8 mouse cellular contexts compared by ENCODE assay signal in the genomic region with DNA sequence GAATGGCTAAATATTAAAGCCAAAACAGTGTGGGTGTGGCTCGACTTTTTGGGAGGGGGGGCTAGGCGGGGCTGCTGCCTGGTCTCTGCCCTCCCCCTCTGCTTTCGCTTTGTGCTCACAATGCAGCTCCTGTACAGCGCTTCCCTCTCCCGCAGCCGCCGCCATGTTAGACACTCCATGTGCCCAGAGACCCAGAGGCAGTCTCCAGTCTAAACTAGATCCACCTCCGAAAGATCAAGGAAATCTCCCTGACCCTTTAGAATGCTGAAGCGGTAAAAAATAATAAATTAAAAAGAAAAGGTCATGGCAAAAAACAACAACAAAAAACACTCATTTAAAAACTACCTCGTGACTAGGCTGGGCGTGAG. TPM values are rescaled to one million over a fixed set of nuclear protein-coding genes. Genes with fewer than 3 reads are reported as not detected.
A peak's percentile ranks its signal among the peaks of the same experiment; 100 is the strongest.
DNase-seq lines count a peak whose midpoint lies in the region; ATAC-seq and TF ChIP-seq lines count a peak whose summit lies in the region.

No protein-coding gene starts in this region.

- 0% methylated on average over 11 of the region's 11 CpGs for WGBS in kidney, embryonic 14.5 days
- WGBS in limb, embryonic 15.5 days = under 1% methylated on average over 11 of the region's 11 CpGs
- 0% methylated on average over 11 of the region's 11 CpGs for WGBS in midbrain, postnatal 0 days

- H3K4me3 ChIP-seq in embryonic fibroblast, embryonic 13.5 days (ENCODE audit: insufficient read depth, low read length) = peak overlapping the region; percentile 72
- peak overlapping the region; percentile 98 for H3K4me3 ChIP-seq in kidney, embryonic 14.5 days (ENCODE audit: low read length)
- H3K4me3 ChIP-seq in limb, embryonic 15.5 days = peak overlapping the region; percentile 88
- peak overlapping the region; percentile 60 for H3K4me3 ChIP-seq in midbrain, postnatal 0 days (ENCODE audit: low read depth, low read length)

- no peaks in the 10 kb centered on the region for H3K27me3 ChIP-seq in kidney, embryonic 14.5 days (ENCODE audit: control insufficient read depth, insufficient read depth, low read length)
- no peaks in the 10 kb centered on the region for H3K27me3 ChIP-seq in limb, embryonic 15.5 days
- no peaks in the 10 kb centered on the region for H3K27me3 ChIP-seq in midbrain, postnatal 0 days (ENCODE audit: insufficient read depth, low read length)

- peak overlapping the region; percentile 99 for H3K9ac ChIP-seq in kidney, embryonic 14.5 days (ENCODE audit: low read depth, low read length)
- H3K9ac ChIP-seq in limb, embryonic 15.5 days = peak overlapping the region; percentile 97
- peak overlapping the region; percentile 77 for H3K9ac ChIP-seq in midbrain, postnatal 0 days (replicated peaks; ENCODE audit: low read length, poor library complexity, severe bottlenecking)

- H3K27ac ChIP-seq in embryonic fibroblast, embryonic 13.5 days (ENCODE audit: insufficient read depth, low read length) = peak overlapping the region; percentile 97
- peak overlapping the region; percentile 99 for H3K27ac ChIP-seq in kidney, embryonic 14.5 days (ENCODE audit: low read depth, low read length)
- peak overlapping the region; percentile 100 for H3K27ac ChIP-seq in limb, embryonic 15.5 days
- peak overlapping the region; percentile 99 for H3K27ac ChIP-seq in midbrain, postnatal 0 days (ENCODE audit: low read depth, low read length)

- DNase-seq in A20 (ENCODE audit: low read depth, low spot score) = peak; percentile 90
- peak; percentile 51 to 72 for DNase-seq in adrenal gland, postnatal 4 days (ENCODE audit: low spot score in 2 of 2)
- DNase-seq in heart, adult 9 months (ENCODE audit: low spot score in 2 of 2) = peak; percentile 76 to 78
- peak; percentile 84 for DNase-seq in midbrain, postnatal 0 days (ENCODE audit: low spot score)
- peak; percentile 59 to 62 for DNase-seq in spleen, postnatal 14 days (ENCODE audit: low spot score in 2 of 2)

- TF ChIP-seq POLR2A in embryonic fibroblast, embryonic 13.5 days (IDR thresholded peaks at IDR 0.05; ENCODE audit: low read depth, low read length) = peak; percentile 85

- no peaks in the 10 kb centered on the region for H3K9me3 ChIP-seq in kidney, embryonic 14.5 days (ENCODE audit: control insufficient read depth, low read length)
- H3K9me3 ChIP-seq in limb, embryonic 15.5 days = no peaks in the 10 kb centered on the region
- no peaks in the 10 kb centered on the region for H3K9me3 ChIP-seq in midbrain, postnatal 0 days (ENCODE audit: low read length)

- no peaks in the 10 kb centered on the region for H3K4me1 ChIP-seq in embryonic fibroblast, embryonic 13.5 days (ENCODE audit: control insufficient read depth, insufficient read depth, low read length)
- H3K4me1 ChIP-seq in kidney, embryonic 14.5 days (ENCODE audit: control insufficient read depth, insufficient read depth, low read length) = peaks cover 6% of the 10 kb centered on the region; the same call in 1 of the 2 replicates
- H3K4me1 ChIP-seq in limb, embryonic 15.5 days = peaks cover 18% of the 10 kb centered on the region
- H3K4me1 ChIP-seq in midbrain, postnatal 0 days (ENCODE audit: insufficient read depth, low read length) = peaks cover 4% of the 10 kb centered on the region

- peaks cover 32% of the 10 kb centered on the region for H3K36me3 ChIP-seq in kidney, embryonic 14.5 days (ENCODE audit: control insufficient read depth, insufficient read depth, low read length)
- peaks cover 16% of the 10 kb centered on the region for H3K36me3 ChIP-seq in limb, embryonic 15.5 days
- H3K36me3 ChIP-seq in midbrain, postnatal 0 days (ENCODE audit: insufficient read depth, low read length) = peaks cover 3% of the 10 kb centered on the region; the same call in 1 of the 2 replicates

- ATAC-seq in kidney, embryonic 14.5 days (ENCODE audit: low FRiP score, low TSS enrichment) = peak; percentile 73
- peak; percentile 75; the same call in 1 of the 2 replicates for ATAC-seq in limb, embryonic 15.5 days (ENCODE audit: insufficient number of reproducible peaks, low FRiP score, low TSS enrichment, low read depth)
- peak; percentile 48 for ATAC-seq in midbrain, postnatal 0 days (ENCODE audit: low FRiP score)

- TF ChIP-seq CTCF in embryonic fibroblast, embryonic 13.5 days (IDR thresholded peaks at IDR 0.05; ENCODE audit: borderline replicate concordance, insufficient read depth, low read length) = no peak
- no peak for TF ChIP-seq CTCF in midbrain, postnatal 0 days (IDR thresholded peaks at IDR 0.05)

- peak overlapping the region; percentile 60 for H3K4me2 ChIP-seq in kidney, embryonic 14.5 days (replicated peaks; ENCODE audit: low read depth, low read length)
- peak overlapping the region; percentile 56 for H3K4me2 ChIP-seq in limb, embryonic 15.5 days
- peak overlapping the region; percentile 63 for H3K4me2 ChIP-seq in midbrain, postnatal 0 days (ENCODE audit: low read depth, low read length, poor library complexity, severe bottlenecking)

RNA-seq across cellular contexts. Expression of gene Caprin1, which starts 1.6 kb away (rescaled TPM):
- 100 to 1,000 TPM; 486 to 527 TPM for total RNA-seq in adrenal gland, postnatal 4 days (2021)
- polyA plus RNA-seq in embryonic fibroblast, embryonic 13.5 days (2011; ENCODE audit: insufficient read length, low read depth, missing spikeins) = 463 and 498 TPM in 2 replicates
- polyA plus RNA-seq in kidney, embryonic 14.5 days (2014; fragmentation: Nextera tagmentation; extraction: Ambion mirVana) = 215 and 448 TPM in 2 replicates
- polyA plus RNA-seq in limb, embryonic 15.5 days (2015; fragmentation: Nextera tagmentation; extraction: Ambion mirVana) = 231 and 235 TPM in 2 replicates
- 269 and 307 TPM in 2 replicates for total RNA-seq in midbrain, postnatal 0 days (2014; rRNA removed)
- polyA plus RNA-seq in midbrain, postnatal 0 days (2015; fragmentation: Nextera tagmentation; extraction: Ambion mirVana) = 211 and 226 TPM in 2 replicates

RNA-seq across cellular contexts. Expression of gene Nat10, which starts 34.8 kb away (rescaled TPM):
- 10 to 100 TPM; 71.1 to 72.8 TPM for total RNA-seq in adrenal gland, postnatal 4 days (2021)
- 30.0 and 32.9 TPM in 2 replicates for polyA plus RNA-seq in embryonic fibroblast, embryonic 13.5 days (2011; ENCODE audit: insufficient read length, low read depth, missing spikeins)
- polyA plus RNA-seq in kidney, embryonic 14.5 days (2014; fragmentation: Nextera tagmentation; extraction: Ambion mirVana) = 19.6 and 34.2 TPM in 2 replicates
- polyA plus RNA-seq in limb, embryonic 15.5 days (2015; fragmentation: Nextera tagmentation; extraction: Ambion mirVana) = 23.9 and 25.2 TPM in 2 replicates
- total RNA-seq in midbrain, postnatal 0 days (2014; rRNA removed) = 37.0 and 40.4 TPM in 2 replicates
- 12.7 and 15.9 TPM in 2 replicates for polyA plus RNA-seq in midbrain, postnatal 0 days (2015; fragmentation: Nextera tagmentation; extraction: Ambion mirVana)

Comparison
In these comparisons a context has a peak if more than half of its experiments do, and no peak if none do; other contexts are left out.
1. Peak in every context shown above with its lines: DNase-seq, ATAC-seq, H3K4me3 ChIP-seq and H3K27ac ChIP-seq.